Comparison of ENCODE assay signal across 10 mouse cellular contexts in the genomic region with DNA sequence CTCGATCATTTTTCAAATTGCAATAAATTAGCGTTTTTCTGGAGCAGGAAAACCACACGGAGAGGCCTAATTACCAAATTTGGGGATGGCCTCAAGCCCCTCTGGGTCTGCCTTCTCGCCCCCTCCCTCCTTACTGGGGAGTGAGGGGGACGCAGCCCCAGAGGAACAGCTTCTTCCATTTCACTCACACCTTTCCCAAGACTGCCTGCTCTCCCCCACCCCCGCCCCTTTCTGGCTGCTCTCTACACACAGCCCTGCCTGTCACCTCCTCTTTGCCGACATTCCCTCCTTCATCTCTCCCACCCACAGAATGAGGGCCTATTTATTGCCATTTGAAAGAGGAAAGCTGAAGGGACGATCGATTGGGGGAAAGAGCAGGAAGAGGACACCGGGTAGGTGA.
DNase-seq lines count a peak whose midpoint lies in the region; ATAC-seq and TF ChIP-seq lines count a peak whose summit lies in the region.
"Had no signal": no experiment of that assay in that cellular context is flagged by ENCODE, and none has a peak within 500 bp of the region (broad histone marks: within the 10 kb centered on the region; RNA-seq: fewer than 3 reads in every experiment).

No protein-coding gene starts in this region.

- 18% methylated on average over 9 of the region's 10 CpGs for WGBS in lung, embryonic 15.5 days
- 23% methylated on average over 9 of the region's 10 CpGs for WGBS in forebrain, embryonic 12.5 days
- WGBS in hindbrain, postnatal 0 days: 39% methylated on average over 10 of the region's 10 CpGs
- 24% methylated on average over 10 of the region's 10 CpGs for WGBS in neural tube, embryonic 12.5 days

- peak overlapping the region; percentile 86 for H3K27ac ChIP-seq in lung, embryonic 15.5 days
- peak overlapping the region; percentile 87 for H3K27ac ChIP-seq in forebrain, embryonic 12.5 days
- H3K27ac ChIP-seq in hindbrain, postnatal 0 days: no peak overlapping the region
- H3K27ac ChIP-seq in neural tube, embryonic 12.5 days: no peak overlapping the region

- H3K36me3 ChIP-seq in lung, embryonic 15.5 days: no peaks in the 10 kb centered on the region
- H3K36me3 ChIP-seq in forebrain, embryonic 12.5 days (replicated peaks): no peaks in the 10 kb centered on the region
- H3K36me3 ChIP-seq in hindbrain, postnatal 0 days (ENCODE audit: insufficient read depth, low read length): no peaks in the 10 kb centered on the region
- no peaks in the 10 kb centered on the region for H3K36me3 ChIP-seq in neural tube, embryonic 12.5 days

- no peak overlapping the region for H3K9ac ChIP-seq in lung, embryonic 15.5 days
- H3K9ac ChIP-seq in forebrain, embryonic 12.5 days: no peak overlapping the region
- no peak overlapping the region for H3K9ac ChIP-seq in hindbrain, postnatal 0 days (replicated peaks; ENCODE audit: low read length)
- no peak overlapping the region for H3K9ac ChIP-seq in neural tube, embryonic 12.5 days

- ATAC-seq in lung, embryonic 15.5 days (ENCODE audit: borderline replicate concordance, extremely low read depth, low FRiP score, low TSS enrichment): peak; percentile 87
- ATAC-seq in forebrain, embryonic 12.5 days (ENCODE audit: low FRiP score): peak; percentile 59
- ATAC-seq in hindbrain, postnatal 0 days: peak; percentile 43; the same call in 1 of the 2 replicates
- ATAC-seq in neural tube, embryonic 12.5 days (ENCODE audit: low FRiP score, low read depth): peak; percentile 49; the same call in 1 of the 2 replicates
- ATAC-seq: activated CD4-positive, CD25-positive, alpha-beta regulatory T cell, adult 4 months had no signal

- peaks cover 14% of the 10 kb centered on the region for H3K4me1 ChIP-seq in lung, embryonic 15.5 days
- peaks cover 19% of the 10 kb centered on the region for H3K4me1 ChIP-seq in forebrain, embryonic 12.5 days
- no peaks in the 10 kb centered on the region for H3K4me1 ChIP-seq in hindbrain, postnatal 0 days (ENCODE audit: insufficient read depth, low read length)
- H3K4me1 ChIP-seq in neural tube, embryonic 12.5 days: peaks cover 4% of the 10 kb centered on the region

- H3K9me3 ChIP-seq in lung, embryonic 15.5 days: no peaks in the 10 kb centered on the region
- no peaks in the 10 kb centered on the region for H3K9me3 ChIP-seq in forebrain, embryonic 12.5 days
- H3K9me3 ChIP-seq in hindbrain, postnatal 0 days (ENCODE audit: low read length): no peaks in the 10 kb centered on the region
- H3K9me3 ChIP-seq in neural tube, embryonic 12.5 days: no peaks in the 10 kb centered on the region

- no peak for TF ChIP-seq CTCF in hindbrain, postnatal 0 days (IDR thresholded peaks at IDR 0.05; ENCODE audit: low read depth)

- no peak for DNase-seq in lung, postnatal 25 days (ENCODE audit: low spot score)
- no peak for DNase-seq in hindbrain, postnatal 0 days (ENCODE audit: low spot score)
- DNase-seq in cerebellum, adult 9-11 months: no peak
- DNase-seq in urinary bladder, postnatal 4 days (ENCODE audit: low spot score in 2 of 2): no peak
- DNase-seq in cerebellum, adult 9-10 months: no peak
- DNase-seq: heart, adult 18-20 months had no signal

- peak overlapping the region; percentile 42 for H3K4me2 ChIP-seq in lung, embryonic 15.5 days
- peak overlapping the region; percentile 43 for H3K4me2 ChIP-seq in forebrain, embryonic 12.5 days
- H3K4me2 ChIP-seq in hindbrain, postnatal 0 days (ENCODE audit: low read depth, low read length): no peak overlapping the region
- peak overlapping the region; percentile 41 for H3K4me2 ChIP-seq in neural tube, embryonic 12.5 days (replicated peaks)

- peaks cover 7% of the 10 kb centered on the region; the same call in 1 of the 2 replicates for H3K27me3 ChIP-seq in lung, embryonic 15.5 days
- H3K27me3 ChIP-seq in forebrain, embryonic 12.5 days: peaks cover 95% of the 10 kb centered on the region
- peaks cover 12% of the 10 kb centered on the region; the same call in 1 of the 2 replicates for H3K27me3 ChIP-seq in hindbrain, postnatal 0 days (ENCODE audit: insufficient read depth, low read length)
- H3K27me3 ChIP-seq in neural tube, embryonic 12.5 days (replicated peaks): peaks cover 53% of the 10 kb centered on the region

- no peak overlapping the region for H3K4me3 ChIP-seq in lung, embryonic 15.5 days
- H3K4me3 ChIP-seq in forebrain, embryonic 12.5 days (replicated peaks): no peak overlapping the region
- no peak overlapping the region for H3K4me3 ChIP-seq in hindbrain, postnatal 0 days (ENCODE audit: low read length)
- no peak overlapping the region for H3K4me3 ChIP-seq in neural tube, embryonic 12.5 days

Comparison
In these comparisons a context has a peak if more than half of its experiments do, and no peak if none do; other contexts are left out.
1. H3K27ac ChIP-seq: peak in lung, embryonic 15.5 days (single experiment) and forebrain, embryonic 12.5 days (single experiment); none in hindbrain, postnatal 0 days (single experiment) and neural tube, embryonic 12.5 days (single experiment).
2. Peak in every context shown above with its lines, with median percentiles within 50 percentile points of each other: ATAC-seq.